Mouse (Mus musculus): Measurements from ENCODE around the gene Tmed9. TPM values are rescaled to one million over a fixed set of nuclear protein-coding genes. Genes with fewer than 3 reads are reported as not detected.
A peak's percentile ranks its signal among the peaks of the same experiment; 100 is the strongest.
"Not testable (repeated sequence)": the region's sequence is repeated elsewhere in the genome, so short reads cannot be mapped to it uniquely, and the experiment has no call there.

Gene Tmed9
- total RNA-seq, 2 experiments from 2014 or later = 44.1 to 87.7 TPM

DNA sequence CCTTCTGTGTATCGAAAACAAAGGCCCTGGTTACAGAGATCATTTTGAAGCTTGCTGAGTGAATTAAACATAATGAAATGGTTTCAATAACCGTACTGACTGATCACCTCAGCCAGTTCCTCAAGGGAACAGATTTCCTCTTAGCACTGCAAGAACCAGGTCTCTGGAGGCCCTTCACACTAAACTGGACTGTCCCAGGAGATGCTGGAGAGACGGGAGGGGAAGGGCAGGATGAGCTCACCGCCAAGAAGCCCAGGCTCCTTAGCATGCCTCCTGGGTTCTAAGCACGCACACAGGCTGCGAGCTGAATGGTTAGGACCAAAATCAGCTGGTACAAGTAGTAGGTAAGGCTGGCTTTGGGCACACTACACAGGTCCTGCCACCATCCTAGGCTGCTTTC lies 6.5 kb upstream of the Tmed9 start:
- ATAC-seq (ENCODE audit: poor library complexity, severe bottlenecking) = no peak

DNA sequence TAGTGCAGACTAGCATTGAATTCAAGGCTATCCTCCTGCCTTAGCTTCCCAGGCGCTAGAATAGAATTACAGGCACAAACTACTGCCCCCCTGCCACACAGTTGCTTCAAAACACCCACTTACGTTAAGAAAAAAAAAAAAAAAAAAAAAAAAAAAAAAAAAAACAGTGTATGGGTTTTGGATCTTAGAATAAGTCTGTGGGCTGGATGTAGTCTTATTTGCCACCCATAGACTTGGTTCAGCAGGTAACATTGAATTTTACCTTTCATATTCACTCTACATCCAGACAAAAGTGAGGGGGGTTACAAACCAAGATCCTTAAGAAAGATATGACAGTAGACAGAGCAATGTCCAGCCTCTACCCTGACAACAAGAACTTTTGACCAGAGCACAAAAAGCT lies 5.6 kb upstream of the Tmed9 start:
- no peak for ATAC-seq (ENCODE audit: poor library complexity, severe bottlenecking)

DNA sequence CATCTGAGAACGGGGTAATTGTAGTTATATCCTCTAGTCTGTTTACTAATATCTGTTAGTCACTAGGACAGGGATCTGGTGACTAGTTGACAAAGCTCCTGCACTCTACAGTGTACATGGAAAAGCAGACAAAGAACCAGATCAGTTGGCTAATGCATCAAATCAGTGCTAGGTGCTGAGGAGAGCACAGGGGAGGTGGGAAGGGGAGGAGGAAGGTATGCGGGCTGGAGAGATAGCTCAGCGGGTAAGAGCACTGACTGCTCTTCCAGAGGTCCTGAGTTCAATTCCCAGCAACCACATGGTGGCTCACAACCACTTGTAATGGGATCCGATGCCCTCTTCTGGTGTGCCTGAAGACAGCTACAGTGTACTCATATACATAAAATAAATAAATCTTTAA lies 5.0 kb upstream of the Tmed9 start:
- ATAC-seq (ENCODE audit: poor library complexity, severe bottlenecking) = not testable (repeated sequence)

DNA sequence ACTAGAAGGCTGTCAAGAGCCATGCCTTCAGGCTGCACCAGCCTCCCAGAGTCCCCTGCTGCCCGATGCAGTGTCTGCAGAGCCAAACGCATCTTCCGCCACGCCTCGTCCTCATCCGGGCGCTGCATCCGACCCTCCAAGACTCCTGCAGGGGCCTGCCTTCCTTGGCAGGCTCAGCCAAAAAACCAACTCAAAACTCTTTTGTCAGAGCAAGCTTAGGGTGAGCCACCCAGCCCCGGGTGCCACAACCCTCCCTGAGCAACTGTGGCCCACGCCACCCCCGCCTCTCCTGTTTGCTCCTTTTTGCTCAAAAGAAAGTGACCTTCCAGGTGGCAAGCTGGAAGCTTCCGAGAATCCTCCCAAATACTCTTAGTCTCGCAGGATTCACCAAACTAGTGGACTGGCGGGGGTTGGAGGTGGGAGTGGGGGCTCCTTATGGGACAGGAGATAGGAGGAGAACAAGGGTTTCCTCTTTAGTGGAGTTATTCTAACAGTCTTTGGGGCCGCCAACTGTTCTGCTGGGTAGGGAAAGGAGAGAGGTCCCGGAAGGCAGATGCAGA lies 3.7 kb upstream of the Tmed9 start:
- no peak for ATAC-seq (ENCODE audit: poor library complexity, severe bottlenecking)

DNA sequence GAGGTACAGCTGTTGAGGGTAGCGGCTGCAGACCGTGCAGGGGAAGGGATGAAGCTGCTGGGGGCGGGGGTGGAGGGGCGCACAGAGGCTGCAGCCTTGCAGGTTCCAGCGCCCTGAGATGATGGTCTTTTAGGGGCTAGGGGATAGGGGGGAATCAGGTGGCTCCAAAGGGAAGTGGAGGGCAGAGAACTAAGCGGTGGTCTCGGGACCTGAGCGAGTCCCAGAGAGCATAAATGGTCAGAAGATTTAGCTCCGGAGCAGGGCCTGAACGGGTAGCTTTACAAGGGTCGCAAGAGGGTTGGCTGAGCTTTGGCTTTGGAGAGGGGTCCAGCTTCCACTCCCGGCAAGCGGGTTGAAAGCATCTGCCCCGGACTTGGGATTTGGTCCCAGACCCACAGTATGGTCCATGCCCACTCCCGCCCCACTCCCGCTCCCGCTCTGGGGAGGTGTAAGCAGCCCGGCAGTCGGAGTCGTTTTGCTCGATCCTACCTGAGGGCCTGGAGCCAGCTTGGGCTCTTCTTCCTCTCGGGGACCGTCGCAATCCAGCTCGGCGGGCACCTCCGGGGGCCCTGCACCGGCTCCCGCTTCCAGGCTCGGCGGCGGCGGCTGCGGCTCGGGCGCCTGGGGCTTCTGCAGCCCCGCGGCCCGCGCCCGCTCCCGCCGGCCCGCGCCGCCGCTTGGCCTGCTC lies 3.1 kb upstream of the Tmed9 start:
- peak; percentile 6; the same call in 1 of the 2 replicates for ATAC-seq (ENCODE audit: poor library complexity, severe bottlenecking)

DNA sequence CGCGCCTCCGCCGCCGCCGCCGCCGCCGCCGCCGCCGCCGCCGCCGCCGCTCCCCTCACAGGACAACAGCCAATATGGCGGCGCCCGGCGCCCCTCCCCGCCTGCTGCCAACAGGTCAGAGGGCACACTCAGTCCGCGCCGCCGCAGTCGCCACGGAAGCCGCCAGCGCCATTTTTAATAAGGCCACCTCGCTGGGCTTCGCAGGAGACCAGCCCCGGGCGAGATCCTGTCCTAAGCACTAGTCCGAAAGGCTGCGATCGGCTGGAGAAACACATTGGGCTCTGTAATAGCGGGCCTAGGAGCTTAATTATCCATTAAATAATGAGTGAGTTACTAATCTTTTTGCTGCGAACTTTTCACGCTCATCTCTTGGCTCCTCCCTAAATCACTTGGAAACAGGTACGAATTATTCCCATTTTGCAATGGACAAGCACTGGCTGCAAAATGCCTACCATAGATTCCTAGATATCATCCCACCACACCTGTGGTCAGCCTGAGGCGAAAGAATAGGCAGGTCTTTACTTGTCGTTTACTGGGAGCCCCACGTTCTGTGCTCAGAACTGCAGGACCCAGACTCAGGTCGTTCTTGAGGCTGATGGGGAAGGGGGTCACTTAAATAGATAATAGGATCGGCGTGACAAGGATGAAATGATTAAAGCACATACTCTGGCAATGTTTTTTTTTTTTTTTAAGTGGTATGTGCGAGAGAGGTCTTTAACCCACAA lies 2.3 kb upstream of the Tmed9 start, which contains the start of gene Fam193b:
Gene Fam193b (minus strand): TSS at position 94 of the 725 bp plus-strand sequence.
- ATAC-seq (ENCODE audit: poor library complexity, severe bottlenecking) = peak; percentile 99

DNA sequence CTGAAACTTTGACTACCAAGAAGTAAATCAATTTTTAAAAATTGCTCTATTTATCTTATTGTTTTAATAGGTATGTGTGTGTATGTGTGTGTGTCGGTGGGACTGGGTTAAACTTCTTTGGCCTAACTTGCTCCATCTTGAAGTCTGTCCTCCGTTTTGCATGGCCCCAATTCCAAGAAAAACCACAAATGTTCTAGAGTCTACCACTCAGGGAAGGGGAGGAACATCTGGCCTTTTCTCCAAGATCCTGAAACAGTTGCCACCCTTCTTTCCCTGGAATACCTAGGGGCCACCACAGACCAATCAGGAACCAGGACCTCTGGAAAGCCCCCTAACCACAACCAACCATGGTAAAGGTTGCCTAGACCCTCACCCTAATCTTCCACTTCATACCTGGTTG lies 1.6 kb upstream of the Tmed9 start:
- no peak for ATAC-seq (ENCODE audit: poor library complexity, severe bottlenecking)

DNA sequence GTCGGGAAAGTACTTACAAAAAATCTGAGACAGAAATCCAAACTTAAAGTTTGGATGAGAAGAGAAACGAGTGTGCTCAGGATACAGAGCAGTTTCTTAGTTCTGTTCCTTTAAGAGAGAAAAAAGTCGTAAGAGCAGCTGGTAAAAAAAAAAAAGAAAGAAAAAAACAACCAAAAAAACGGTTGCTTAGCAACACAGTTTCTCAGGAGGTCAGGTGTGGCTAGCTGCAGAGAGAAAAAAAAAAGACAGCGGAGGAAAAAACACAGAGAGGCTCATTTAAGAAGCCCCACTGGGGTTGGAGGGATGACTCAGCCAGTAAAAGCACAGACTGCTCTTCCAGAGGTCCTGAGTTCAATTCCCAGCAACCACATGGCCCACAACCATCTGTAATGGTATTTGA lies 789 bp downstream of the Tmed9 start:
- ATAC-seq (ENCODE audit: poor library complexity, severe bottlenecking) = no peak

DNA sequence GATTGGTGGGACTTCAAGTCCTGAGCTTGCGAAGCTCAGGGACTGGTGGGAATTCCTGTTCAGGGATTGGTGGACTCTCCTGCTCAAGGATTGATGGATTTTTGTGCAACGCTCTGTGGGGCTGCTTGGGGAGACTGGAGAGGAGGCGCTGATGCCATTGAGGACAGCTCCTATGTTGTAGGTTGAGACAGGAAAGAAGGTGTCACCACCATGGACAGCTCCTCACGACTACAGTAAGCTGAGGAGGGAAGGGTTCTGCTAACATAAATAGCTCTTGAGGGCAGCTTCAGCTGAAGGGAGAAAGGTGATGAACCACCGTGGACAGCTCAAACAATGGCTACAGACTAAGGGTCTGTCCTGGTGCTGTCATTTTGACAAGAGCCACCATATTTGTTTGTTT lies 2.4 kb downstream of the Tmed9 start:
- ATAC-seq (ENCODE audit: poor library complexity, severe bottlenecking) = no peak

DNA sequence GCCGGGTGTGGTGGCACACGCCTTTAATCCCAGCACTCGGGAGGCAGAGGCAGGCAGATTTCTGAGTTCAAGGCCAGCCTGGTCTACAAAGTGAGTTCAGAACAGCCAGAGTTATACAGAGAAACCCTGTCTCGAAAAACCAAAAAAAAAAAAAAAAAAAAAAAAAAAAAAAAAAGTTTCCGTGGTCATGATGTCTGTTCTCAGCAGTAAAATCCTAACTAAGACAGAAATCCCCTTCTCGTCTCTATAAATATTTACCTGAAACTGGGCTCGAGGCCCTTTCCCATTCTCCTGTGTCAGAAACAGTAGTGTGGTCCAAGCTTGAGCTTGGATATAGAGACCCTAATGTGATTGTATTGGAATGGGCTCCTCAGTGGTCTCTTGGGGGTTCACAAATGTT lies 3.3 kb downstream of the Tmed9 start:
- not testable (repeated sequence) for ATAC-seq (ENCODE audit: poor library complexity, severe bottlenecking)

DNA sequence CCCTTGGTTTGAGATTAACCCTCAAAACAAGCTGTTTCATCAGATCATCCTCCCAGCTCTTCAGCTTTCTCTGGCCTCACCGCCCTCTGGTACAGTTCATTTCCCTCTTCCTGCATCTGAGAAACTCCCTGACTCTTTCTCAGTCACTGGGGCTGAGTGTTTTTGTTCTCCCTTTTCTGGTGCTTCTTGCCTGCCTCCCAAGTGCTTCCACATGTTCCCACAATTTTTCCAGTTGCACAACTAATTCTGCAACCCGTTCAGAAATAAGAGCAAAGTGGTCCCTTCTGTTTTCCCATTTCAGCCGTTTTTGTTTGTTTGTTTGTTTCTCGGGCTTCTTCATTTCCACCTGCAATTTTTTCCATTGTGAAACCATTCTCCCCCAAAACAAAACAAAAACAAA lies 4.6 kb downstream of the Tmed9 start:
- ATAC-seq (ENCODE audit: poor library complexity, severe bottlenecking) = no peak

DNA sequence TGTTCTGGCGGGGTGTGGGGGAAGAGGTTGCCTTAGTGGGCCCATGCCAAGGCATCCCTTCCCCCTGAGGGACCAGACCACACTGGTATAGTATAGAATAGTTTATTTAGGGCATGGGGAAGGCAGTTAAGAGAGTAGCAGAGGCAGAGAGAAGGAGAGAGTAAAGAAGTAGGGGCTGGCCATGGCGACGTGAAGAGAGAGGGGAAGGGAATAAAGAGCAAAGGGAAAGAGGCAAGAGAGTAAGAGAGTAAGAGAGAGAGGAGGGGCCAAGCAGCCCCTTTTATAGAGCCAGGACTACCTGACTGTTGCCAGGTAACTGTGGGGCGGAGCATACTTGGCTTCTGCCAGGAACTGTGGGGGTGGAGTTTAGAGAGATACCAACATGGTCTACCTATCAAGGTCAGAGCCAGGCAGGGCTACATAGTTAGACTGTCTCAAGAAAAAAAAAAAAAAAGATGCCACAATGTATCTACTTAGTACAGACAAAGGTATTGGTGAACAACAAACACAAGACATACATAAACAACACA lies 18.5 kb downstream of the Tmed9 start:
- ATAC-seq (ENCODE audit: poor library complexity, severe bottlenecking) = no peak

DNA sequence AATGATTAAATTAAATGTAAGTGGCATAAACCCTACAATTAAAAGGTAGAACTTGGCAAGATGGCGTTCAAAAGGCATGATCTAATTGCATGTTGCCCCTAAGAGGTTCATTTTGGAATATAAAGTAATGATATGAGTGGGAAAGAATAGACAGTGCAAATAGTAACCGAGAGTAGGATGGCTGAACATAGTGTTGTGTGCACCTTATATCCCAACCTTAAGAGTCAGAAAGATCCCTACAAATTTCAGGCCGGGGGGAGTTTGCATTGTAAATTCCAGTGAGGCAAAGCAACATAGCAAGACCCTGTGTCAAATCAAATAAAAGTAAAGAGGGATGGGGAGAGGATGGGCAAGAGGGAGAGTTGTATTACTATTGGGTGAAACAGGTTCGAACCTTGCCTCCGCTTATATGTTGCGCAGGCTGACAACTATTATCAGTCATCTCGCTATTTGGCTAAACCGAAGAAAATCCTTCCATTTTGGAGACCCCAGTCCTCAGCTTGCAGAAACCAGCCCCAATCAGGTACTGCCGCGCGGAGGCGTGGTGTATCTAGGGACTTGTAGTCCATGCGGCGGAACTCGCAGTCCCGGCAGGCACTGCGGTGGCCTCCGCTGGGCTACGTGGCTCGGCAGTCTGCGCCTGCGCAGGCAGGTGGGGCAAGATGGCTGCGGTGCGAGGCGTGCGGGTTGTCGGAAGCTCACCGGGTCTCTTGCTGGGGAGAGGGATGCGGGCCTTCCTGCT lies 19.2 kb downstream of the Tmed9 start:
- ATAC-seq (ENCODE audit: poor library complexity, severe bottlenecking) = peak; percentile 100

DNA sequence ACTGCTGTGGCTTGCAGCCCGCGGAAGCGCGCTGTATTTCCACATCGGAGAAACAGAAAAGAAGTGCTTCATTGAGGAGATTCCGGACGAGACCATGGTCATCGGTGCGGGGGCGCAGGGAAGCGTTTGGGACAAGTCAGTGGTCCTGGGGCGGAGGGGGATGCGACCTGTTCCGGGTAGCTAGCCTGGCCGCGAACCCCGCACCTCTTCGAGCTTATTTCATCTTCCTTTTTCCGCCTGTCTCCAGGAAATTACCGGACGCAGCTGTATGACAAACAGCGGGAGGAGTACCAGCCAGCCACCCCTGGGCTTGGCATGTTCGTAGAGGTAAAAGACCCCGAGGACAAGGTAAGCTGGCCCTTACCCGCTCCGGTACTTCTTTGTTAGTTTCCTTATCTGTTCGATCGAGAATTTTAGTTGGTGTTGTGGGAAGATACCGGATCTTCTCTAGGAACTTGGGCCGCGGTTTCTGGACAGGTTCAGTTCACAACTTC lies 19.8 kb downstream of the Tmed9 start:
- ATAC-seq (ENCODE audit: poor library complexity, severe bottlenecking) = no peak

DNA sequence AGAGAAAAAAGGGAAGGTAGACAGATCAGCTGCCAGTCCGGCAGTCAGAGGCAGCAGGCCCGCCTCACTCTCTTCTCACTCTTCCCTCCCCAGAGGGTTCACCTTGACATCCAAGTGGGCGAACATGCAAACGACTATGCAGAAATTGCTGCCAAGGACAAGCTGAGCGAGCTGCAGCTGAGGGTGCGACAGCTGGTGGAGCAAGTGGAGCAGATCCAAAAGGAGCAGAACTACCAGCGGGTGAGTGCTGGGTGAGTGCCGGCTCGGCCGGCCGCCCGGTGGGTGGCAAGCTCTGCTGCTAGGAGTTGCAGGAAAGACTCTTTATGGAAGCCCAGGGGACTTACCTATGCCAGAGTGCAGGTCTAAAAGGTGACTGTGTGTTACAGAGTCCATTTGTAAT lies 21.8 kb downstream of the Tmed9 start:
- ATAC-seq (ENCODE audit: poor library complexity, severe bottlenecking) = no peak

DNA sequence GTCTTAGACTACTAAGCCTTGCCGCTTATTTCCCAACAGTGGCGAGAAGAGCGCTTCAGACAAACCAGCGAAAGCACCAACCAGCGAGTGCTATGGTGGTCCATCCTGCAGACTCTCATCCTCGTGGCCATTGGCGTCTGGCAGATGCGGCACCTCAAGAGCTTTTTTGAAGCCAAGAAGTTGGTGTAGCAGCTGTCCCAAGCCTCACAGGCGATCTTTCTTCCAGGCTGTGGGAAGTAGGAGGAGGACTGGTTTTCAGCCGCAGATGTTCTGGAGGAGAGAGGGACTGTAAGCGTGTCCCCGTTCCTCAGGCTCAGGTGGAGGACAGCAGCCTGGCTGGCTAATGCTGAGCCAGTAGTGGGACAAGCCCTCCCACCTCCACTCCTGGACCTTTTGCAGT lies 23.3 kb downstream of the Tmed9 start:
- no peak for ATAC-seq (ENCODE audit: poor library complexity, severe bottlenecking)

DNA sequence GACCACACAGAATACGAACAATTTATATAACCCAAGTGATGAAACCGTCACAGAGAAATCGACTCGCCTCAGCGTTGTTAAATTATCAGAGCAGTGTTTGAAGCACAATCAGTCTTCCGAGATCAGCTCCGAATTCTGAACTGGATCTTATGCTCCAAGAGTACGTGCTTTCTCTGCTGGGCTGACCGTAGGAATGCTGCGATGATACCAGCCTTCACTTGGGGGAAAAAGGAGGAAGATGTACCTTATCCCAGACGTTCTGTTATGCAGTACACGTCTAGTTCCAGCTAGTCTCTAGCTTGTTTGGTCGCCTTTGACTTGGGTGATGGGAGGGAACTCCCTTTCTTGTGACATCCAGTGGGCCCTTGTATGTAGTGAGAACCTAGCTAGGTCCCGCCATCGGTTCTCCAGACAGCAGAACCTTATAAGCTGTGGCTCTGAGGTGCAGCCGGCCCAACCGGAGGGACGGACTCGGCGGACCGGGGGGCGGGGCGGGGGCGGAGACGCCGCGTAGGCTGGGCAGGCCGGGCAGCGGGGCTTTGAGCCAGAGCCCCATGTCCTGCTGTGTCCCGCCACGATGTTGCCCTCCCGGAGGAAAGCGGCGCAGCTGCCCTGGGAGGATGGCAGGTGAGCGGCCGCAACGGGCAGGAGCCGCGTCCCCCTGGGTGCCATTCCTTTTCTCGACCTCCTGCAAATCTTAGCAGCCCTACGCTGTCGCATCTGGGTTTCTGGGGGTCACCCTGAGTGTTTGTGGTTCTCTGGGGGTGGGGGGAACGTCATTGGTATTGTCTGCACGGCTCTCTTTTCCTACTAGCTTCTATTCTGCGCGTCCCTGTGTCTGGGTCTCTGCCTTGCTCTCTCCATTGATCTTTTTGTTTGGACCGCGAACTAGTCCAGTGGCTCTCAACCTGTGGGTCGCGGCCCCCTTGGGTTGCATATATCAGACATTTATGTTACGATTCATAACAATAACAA lies 26.3 kb downstream of the Tmed9 start, which contains the start of gene B4galt7:
Gene B4galt7 (plus strand): TSS at position 331 of the 975 bp plus-strand sequence.
- peak; percentile 97 for ATAC-seq (ENCODE audit: poor library complexity, severe bottlenecking)

DNA sequence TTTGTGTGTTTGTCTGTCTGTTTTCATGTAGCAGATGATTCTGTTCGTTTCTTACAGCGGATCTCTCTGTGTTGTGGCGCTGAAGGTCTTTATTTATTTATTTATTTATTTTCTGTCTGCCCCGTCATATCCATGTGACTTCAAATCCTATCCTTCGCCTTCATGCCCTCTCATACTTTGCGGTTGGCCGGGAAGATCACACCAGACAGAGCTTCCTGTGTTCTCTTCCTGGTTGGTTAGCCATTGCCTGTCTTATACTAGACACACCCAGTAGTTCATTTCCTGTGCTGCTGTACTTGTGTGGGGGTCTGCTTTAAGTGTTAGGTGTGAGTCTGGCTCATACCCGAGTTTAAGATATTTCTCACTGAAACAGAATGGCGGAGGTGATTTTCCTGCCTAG lies 27.1 kb downstream of the Tmed9 start:
- peak; percentile 66 for ATAC-seq (ENCODE audit: poor library complexity, severe bottlenecking)

DNA sequence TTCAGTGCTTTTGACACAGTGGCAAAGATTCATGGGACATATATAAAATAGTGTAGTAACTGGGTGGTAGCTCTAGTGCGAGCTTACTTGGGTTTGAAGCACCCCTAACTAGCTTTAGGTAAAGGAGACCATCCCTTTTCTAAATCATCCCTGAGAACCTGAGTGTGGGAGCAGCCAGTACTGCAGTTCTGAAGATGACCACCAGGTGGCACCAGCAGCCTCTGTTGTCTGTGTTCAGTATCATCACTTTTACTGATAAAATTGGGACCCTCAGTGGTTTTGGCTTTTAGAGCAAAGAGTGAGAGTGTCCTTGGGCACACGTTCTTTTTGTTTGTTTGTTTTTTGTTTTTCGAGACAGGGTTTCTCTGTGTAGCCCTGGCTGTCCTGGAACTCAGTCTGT lies 28.1 kb downstream of the Tmed9 start:
- ATAC-seq (ENCODE audit: poor library complexity, severe bottlenecking) = peak; percentile 58

DNA sequence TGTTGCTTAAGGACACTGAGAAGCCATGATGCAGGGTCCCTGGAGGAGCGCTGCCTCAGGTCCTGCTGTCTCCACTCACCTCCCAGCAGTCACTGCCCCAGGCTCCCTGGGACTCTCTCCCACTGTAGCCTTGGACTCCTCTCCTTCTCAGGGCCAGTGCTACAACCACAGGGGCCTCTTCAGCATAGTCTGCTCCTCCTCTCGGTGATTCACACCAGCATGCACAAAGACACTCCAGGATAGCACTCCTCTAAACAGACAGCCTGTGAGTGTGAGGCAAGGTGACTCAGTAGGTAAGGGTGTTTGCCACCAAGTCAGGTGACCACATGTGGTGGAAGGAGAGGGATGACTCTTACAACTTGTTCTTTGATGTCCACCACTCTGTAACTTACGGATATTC lies 31.1 kb downstream of the Tmed9 start:
- ATAC-seq (ENCODE audit: poor library complexity, severe bottlenecking) = no peak

Measured in megakaryocyte, adult 5-6 weeks (primary cell).